Mouse (Mus musculus): ENCODE measurements around the gene Ufsp2. TPM values are rescaled to one million over a fixed set of nuclear protein-coding genes. Genes with fewer than 3 reads are reported as not detected.

The Ufsp2 gene
- polyA plus RNA-seq, 1 experiment, result 23.3 TPM

- no peak for TF ChIP-seq POLR2A (IDR thresholded peaks at IDR 0.05; ENCODE audit: borderline replicate concordance, control insufficient read depth, low read depth, low read length)
- no peak for TF ChIP-seq CTCF (IDR thresholded peaks at IDR 0.05; ENCODE audit: control insufficient read depth, insufficient read depth, low read length)
- 58% methylated on average over 4 of the region's 4 CpGs for WGBS
- no peaks in the 10 kb centered on the region for H3K4me1 ChIP-seq (ENCODE audit: control insufficient read depth, insufficient read depth, low read length)
- no peak within 1 kb of the TSS for H3K27ac ChIP-seq (ENCODE audit: control insufficient read depth, insufficient read depth, low read depth, low read length, poor library complexity)
- no peak within 1 kb of the TSS for H3K4me3 ChIP-seq (replicated peaks; ENCODE audit: control insufficient read depth, low read depth, low read length)
These were observed 30.3 kb downstream of the Ufsp2 start, which contains the start of gene Ankrd37 for GRCm38 (mm10) chr8:46005596-46005995. Gene Ankrd37, minus strand, starts transcription at chr8:46005707.

GRCm38 (mm10) chr8:46007050-46007672, 31.8 kb downstream of the Ufsp2 start:
- no peak for TF ChIP-seq POLR2A (IDR thresholded peaks at IDR 0.05; ENCODE audit: borderline replicate concordance, control insufficient read depth, low read depth, low read length)
- no peak for TF ChIP-seq CTCF (IDR thresholded peaks at IDR 0.05; ENCODE audit: control insufficient read depth, insufficient read depth, low read length)
- 74% methylated on average over 3 of the region's 3 CpGs for WGBS
- Histone ChIP-seq H3K27ac (ENCODE audit: control insufficient read depth, insufficient read depth, low read depth, low read length, poor library complexity) (no peak overlapping the region), H3K4me1 (ENCODE audit: control insufficient read depth, insufficient read depth, low read length) (no peaks in the 10 kb centered on the region), H3K4me3 (replicated peaks; ENCODE audit: control insufficient read depth, low read depth, low read length) (no peak overlapping the region)

GRCm38 (mm10) chr8:46010306-46010705, 35.0 kb downstream of the Ufsp2 start:
- TF ChIP-seq CTCF (IDR thresholded peaks at IDR 0.05; ENCODE audit: control insufficient read depth, insufficient read depth, low read length), result no peak
- no peak for TF ChIP-seq POLR2A (IDR thresholded peaks at IDR 0.05; ENCODE audit: borderline replicate concordance, control insufficient read depth, low read depth, low read length)
- 82% methylated on average over 2 of the region's 2 CpGs for WGBS
- no peak overlapping the region for H3K27ac ChIP-seq (ENCODE audit: control insufficient read depth, insufficient read depth, low read depth, low read length, poor library complexity)
- no peak overlapping the region for H3K4me3 ChIP-seq (replicated peaks; ENCODE audit: control insufficient read depth, low read depth, low read length)
- no peaks in the 10 kb centered on the region for H3K4me1 ChIP-seq (ENCODE audit: control insufficient read depth, insufficient read depth, low read length)

- WGBS, result 52% methylated on average over 17 of the region's 17 CpGs
- no peak overlapping the region for H3K4me3 ChIP-seq (replicated peaks; ENCODE audit: control insufficient read depth, low read depth, low read length)
- no peaks in the 10 kb centered on the region for H3K4me1 ChIP-seq (ENCODE audit: control insufficient read depth, insufficient read depth, low read length)
- TF ChIP-seq POLR2A (IDR thresholded peaks at IDR 0.05; ENCODE audit: borderline replicate concordance, control insufficient read depth, low read depth, low read length) (no peak), CTCF (IDR thresholded peaks at IDR 0.05; ENCODE audit: control insufficient read depth, insufficient read depth, low read length) (no peak)
- H3K27ac ChIP-seq (ENCODE audit: control insufficient read depth, insufficient read depth, low read depth, low read length, poor library complexity), result no peak overlapping the region
These were observed 35.7 kb downstream of the Ufsp2 start for GRCm38 (mm10) chr8:46010746-46011680.

GRCm38 (mm10) chr8:46022203-46022602, 46.9 kb downstream of the Ufsp2 start:
- TF ChIP-seq POLR2A (IDR thresholded peaks at IDR 0.05; ENCODE audit: borderline replicate concordance, control insufficient read depth, low read depth, low read length) (no peak), CTCF (IDR thresholded peaks at IDR 0.05; ENCODE audit: control insufficient read depth, insufficient read depth, low read length) (no peak)
- Histone ChIP-seq H3K4me3 (replicated peaks; ENCODE audit: control insufficient read depth, low read depth, low read length) (no peak overlapping the region), H3K4me1 (ENCODE audit: control insufficient read depth, insufficient read depth, low read length) (no peaks in the 10 kb centered on the region), H3K27ac (ENCODE audit: control insufficient read depth, insufficient read depth, low read depth, low read length, poor library complexity) (no peak overlapping the region)
- WGBS, result 79% methylated on average over 9 of the region's 9 CpGs

- H3K4me1 ChIP-seq (ENCODE audit: control insufficient read depth, insufficient read depth, low read length), result no peaks in the 10 kb centered on the region
- TF ChIP-seq POLR2A (IDR thresholded peaks at IDR 0.05; ENCODE audit: borderline replicate concordance, control insufficient read depth, low read depth, low read length) (no peak), CTCF (IDR thresholded peaks at IDR 0.05; ENCODE audit: control insufficient read depth, insufficient read depth, low read length) (no peak)
- no peak overlapping the region for H3K4me3 ChIP-seq (replicated peaks; ENCODE audit: control insufficient read depth, low read depth, low read length)
- no peak overlapping the region for H3K27ac ChIP-seq (ENCODE audit: control insufficient read depth, insufficient read depth, low read depth, low read length, poor library complexity)
- 90% methylated on average over 9 of the region's 9 CpGs for WGBS
These were observed 47.4 kb downstream of the Ufsp2 start for GRCm38 (mm10) chr8:46022758-46023157.

GRCm38 (mm10) chr8:46024392-46024791, 49.1 kb downstream of the Ufsp2 start:
- WGBS, result 75% methylated on average over 4 of the region's 4 CpGs
- Histone ChIP-seq H3K4me1 (ENCODE audit: control insufficient read depth, insufficient read depth, low read length) (no peaks in the 10 kb centered on the region), H3K27ac (ENCODE audit: control insufficient read depth, insufficient read depth, low read depth, low read length, poor library complexity) (no peak overlapping the region), H3K4me3 (replicated peaks; ENCODE audit: control insufficient read depth, low read depth, low read length) (no peak overlapping the region)
- TF ChIP-seq POLR2A (IDR thresholded peaks at IDR 0.05; ENCODE audit: borderline replicate concordance, control insufficient read depth, low read depth, low read length) (no peak), CTCF (IDR thresholded peaks at IDR 0.05; ENCODE audit: control insufficient read depth, insufficient read depth, low read length) (no peak)

- TF ChIP-seq POLR2A (IDR thresholded peaks at IDR 0.05; ENCODE audit: borderline replicate concordance, control insufficient read depth, low read depth, low read length), result no peak
- no peak for TF ChIP-seq CTCF (IDR thresholded peaks at IDR 0.05; ENCODE audit: control insufficient read depth, insufficient read depth, low read length)
- Histone ChIP-seq H3K4me1 (ENCODE audit: control insufficient read depth, insufficient read depth, low read length) (no peaks in the 10 kb centered on the region), H3K4me3 (replicated peaks; ENCODE audit: control insufficient read depth, low read depth, low read length) (no peak overlapping the region), H3K27ac (ENCODE audit: control insufficient read depth, insufficient read depth, low read depth, low read length, poor library complexity) (no peak overlapping the region)
- 84% methylated on average over 11 of the region's 11 CpGs for WGBS
These were observed 60.9 kb downstream of the Ufsp2 start for GRCm38 (mm10) chr8:46036217-46036616.

All from bone marrow, adult 2 months (tissue).